Mouse (Mus musculus): ENCODE measurements at regions not wholly inside any gene's neighbourhood (a gene's known extent, or its start where the extent isn't known, plus 50 kb on each side); places are given as distances from the start of the nearest gene placed in this dataset.

GRCm38 (mm10) chr13:28810326-28811080 lies 143.0 kb downstream of the Sox4 start:
- Histone ChIP-seq H3K4me1 (peaks cover 70% of the 10 kb centered on the region), H3K4me3 (replicated peaks) (no peak overlapping the region)
- ATAC-seq (ENCODE audit: low FRiP score), result peak; percentile 45

GRCm38 (mm10) chr13:28805302-28805701 lies 148.2 kb downstream of the Sox4 start:
- ATAC-seq (ENCODE audit: low FRiP score), result no peak
- H3K36me3 ChIP-seq (replicated peaks), result no peaks in the 10 kb centered on the region
- no peak overlapping the region for H3K4me2 ChIP-seq
- no peaks in the 10 kb centered on the region for H3K9me3 ChIP-seq
- H3K27me3 ChIP-seq, result no peaks in the 10 kb centered on the region
- H3K4me3 ChIP-seq (replicated peaks), result no peak overlapping the region
- H3K4me1 ChIP-seq, result peaks cover 39% of the 10 kb centered on the region
- H3K9ac ChIP-seq, result no peak overlapping the region
- WGBS, result 68% methylated on average over 4 of the region's 4 CpGs
- H3K27ac ChIP-seq, result no peak overlapping the region

More at GRCm38 (mm10) chr13:28810326-28811080, 143.0 kb downstream of the Sox4 start:
- Histone ChIP-seq H3K27me3 (no peaks in the 10 kb centered on the region), H3K9ac (no peak overlapping the region), H3K27ac (peak overlapping the region; percentile 83), H3K4me2 (peak overlapping the region; percentile 29), H3K36me3 (replicated peaks) (no peaks in the 10 kb centered on the region), H3K9me3 (no peaks in the 10 kb centered on the region)
- 26% methylated on average over 6 of the region's 6 CpGs for WGBS

GRCm38 (mm10) chr13:28801210-28801954 lies 152.1 kb downstream of the Sox4 start:
- 41% methylated on average over 8 of the region's 8 CpGs for WGBS
- peak; percentile 44; the same call in 1 of the 2 replicates for ATAC-seq (ENCODE audit: low FRiP score)
- Histone ChIP-seq H3K27me3 (no peaks in the 10 kb centered on the region), H3K27ac (peak overlapping the region; percentile 70), H3K4me3 (replicated peaks) (no peak overlapping the region), H3K9ac (no peak overlapping the region), H3K36me3 (replicated peaks) (no peaks in the 10 kb centered on the region), H3K4me2 (no peak overlapping the region), H3K9me3 (no peaks in the 10 kb centered on the region), H3K4me1 (peaks cover 48% of the 10 kb centered on the region)

- H3K4me3 ChIP-seq (replicated peaks), result no peak overlapping the region
- no peaks in the 10 kb centered on the region for H3K27me3 ChIP-seq
- no peaks in the 10 kb centered on the region for H3K36me3 ChIP-seq (replicated peaks)
- peaks cover 49% of the 10 kb centered on the region for H3K4me1 ChIP-seq
- no peak overlapping the region for H3K27ac ChIP-seq
- 23% methylated on average over 1 of the region's 1 CpGs for WGBS
- no peak overlapping the region for H3K4me2 ChIP-seq
- H3K9ac ChIP-seq, result no peak overlapping the region
- ATAC-seq (ENCODE audit: low FRiP score), result no peak
- no peaks in the 10 kb centered on the region for H3K9me3 ChIP-seq
Measured at GRCm38 (mm10) chr13:28800676-28801075, 152.8 kb downstream of the Sox4 start.

- H3K4me3 ChIP-seq (replicated peaks), result no peak overlapping the region
- no peaks in the 10 kb centered on the region for H3K9me3 ChIP-seq
- 69% methylated on average over 1 of the region's 1 CpGs for WGBS
- H3K36me3 ChIP-seq (replicated peaks), result no peaks in the 10 kb centered on the region
- no peak for ATAC-seq (ENCODE audit: low FRiP score)
- no peaks in the 10 kb centered on the region for H3K27me3 ChIP-seq
- peaks cover 59% of the 10 kb centered on the region for H3K4me1 ChIP-seq
- H3K4me2 ChIP-seq, result no peak overlapping the region
- no peak overlapping the region for H3K27ac ChIP-seq
- no peak overlapping the region for H3K9ac ChIP-seq
Measured at GRCm38 (mm10) chr13:28799474-28799873, 154.0 kb downstream of the Sox4 start.

- Histone ChIP-seq H3K4me2 (no peak overlapping the region), H3K4me3 (replicated peaks) (no peak overlapping the region), H3K27ac (no peak overlapping the region), H3K4me1 (peaks cover 71% of the 10 kb centered on the region), H3K36me3 (replicated peaks) (no peaks in the 10 kb centered on the region), H3K9ac (no peak overlapping the region), H3K27me3 (no peaks in the 10 kb centered on the region), H3K9me3 (no peaks in the 10 kb centered on the region)
- WGBS, result 77% methylated on average over 8 of the region's 8 CpGs
- no peak for ATAC-seq (ENCODE audit: low FRiP score)
Measured at GRCm38 (mm10) chr13:28797617-28798475, 155.7 kb downstream of the Sox4 start.

DNA sequence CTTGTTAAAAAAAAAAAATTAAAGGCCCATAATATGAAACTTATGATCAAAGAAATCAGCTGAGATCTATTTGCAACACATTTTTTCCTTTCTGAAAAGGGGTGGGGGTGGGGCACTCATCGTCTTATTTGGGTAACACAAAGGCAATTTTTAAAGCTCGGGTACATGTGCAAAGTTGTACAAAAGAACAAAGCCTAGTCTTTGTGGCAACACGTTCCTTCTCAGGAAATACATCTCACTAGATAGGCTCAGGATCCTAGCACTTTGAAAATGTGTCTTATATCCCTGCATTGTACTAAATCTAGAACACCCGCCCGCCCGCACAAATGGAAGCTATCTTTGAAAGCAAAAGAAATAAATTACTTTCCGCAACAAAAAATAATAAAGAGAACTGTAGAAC lies 158.2 kb downstream of the Sox4 start:
- Histone ChIP-seq H3K4me3 (replicated peaks) (no peak overlapping the region), H3K27me3 (no peaks in the 10 kb centered on the region), H3K36me3 (replicated peaks) (no peaks in the 10 kb centered on the region), H3K4me2 (peak overlapping the region; percentile 25; the same call in 1 of the 2 replicates), H3K27ac (peak overlapping the region; percentile 75), H3K4me1 (peaks cover 82% of the 10 kb centered on the region), H3K9me3 (no peaks in the 10 kb centered on the region), H3K9ac (no peak overlapping the region)
- WGBS, result 26% methylated on average over 7 of the region's 7 CpGs
- ATAC-seq (ENCODE audit: low FRiP score), result no peak

DNA sequence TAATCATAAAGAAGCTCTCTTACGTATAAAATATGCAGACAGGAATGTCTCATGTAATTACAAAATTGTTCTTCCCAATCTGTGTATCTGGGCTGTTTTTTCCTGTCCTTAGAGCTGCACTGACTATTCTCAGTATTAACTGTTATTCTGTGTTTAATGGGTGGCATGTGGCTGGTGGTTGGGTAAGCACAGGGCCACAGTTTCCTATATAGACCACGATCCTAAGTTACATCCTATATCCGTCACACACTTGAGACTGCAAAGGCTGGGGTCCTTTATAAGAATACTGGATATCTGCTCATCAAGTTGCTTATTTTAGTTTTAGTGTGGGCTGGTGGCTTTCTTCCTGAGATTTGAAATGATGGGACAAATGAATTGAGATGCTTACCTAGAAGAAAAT lies 159.0 kb downstream of the Sox4 start:
- no peak for ATAC-seq (ENCODE audit: low FRiP score)
- H3K27me3 ChIP-seq, result no peaks in the 10 kb centered on the region
- H3K9ac ChIP-seq, result no peak overlapping the region
- no peaks in the 10 kb centered on the region for H3K36me3 ChIP-seq (replicated peaks)
- peaks cover 84% of the 10 kb centered on the region for H3K4me1 ChIP-seq
- no peak overlapping the region for H3K4me2 ChIP-seq
- 57% methylated on average over 3 of the region's 3 CpGs for WGBS
- H3K4me3 ChIP-seq (replicated peaks), result no peak overlapping the region
- H3K9me3 ChIP-seq, result no peaks in the 10 kb centered on the region
- H3K27ac ChIP-seq, result peak overlapping the region; percentile 65; the same call in 1 of the 2 replicates

- 12% methylated on average over 5 of the region's 5 CpGs for WGBS
- Histone ChIP-seq H3K27me3 (no peaks in the 10 kb centered on the region), H3K9me3 (no peaks in the 10 kb centered on the region), H3K4me2 (peak overlapping the region; percentile 26), H3K4me3 (replicated peaks) (no peak overlapping the region), H3K36me3 (replicated peaks) (no peaks in the 10 kb centered on the region), H3K27ac (peak overlapping the region; percentile 95), H3K9ac (peak overlapping the region; percentile 27; the same call in 1 of the 2 replicates), H3K4me1 (peaks cover 78% of the 10 kb centered on the region)
- peak; percentile 47; the same call in 1 of the 2 replicates for ATAC-seq (ENCODE audit: low FRiP score)
Measured at GRCm38 (mm10) chr13:28793166-28793935, 160.2 kb downstream of the Sox4 start.

- H3K36me3 ChIP-seq (replicated peaks), result no peaks in the 10 kb centered on the region
- 14% methylated on average over 12 of the region's 12 CpGs for WGBS
- peak; percentile 69 for ATAC-seq (ENCODE audit: low FRiP score)
- H3K4me2 ChIP-seq, result peak overlapping the region; percentile 26; the same call in 1 of the 2 replicates
- no peak overlapping the region for H3K9ac ChIP-seq
- no peak overlapping the region for H3K4me3 ChIP-seq (replicated peaks)
- H3K27ac ChIP-seq, result peak overlapping the region; percentile 95
- H3K9me3 ChIP-seq, result no peaks in the 10 kb centered on the region
- peaks cover 74% of the 10 kb centered on the region for H3K4me1 ChIP-seq
- no peaks in the 10 kb centered on the region for H3K27me3 ChIP-seq
Measured at GRCm38 (mm10) chr13:28792461-28793165, 160.9 kb downstream of the Sox4 start.

GRCm38 (mm10) chr13:28790381-28790780 lies 163.1 kb downstream of the Sox4 start:
- no peaks in the 10 kb centered on the region for H3K27me3 ChIP-seq
- no peak overlapping the region for H3K9ac ChIP-seq
- no peak overlapping the region for H3K4me2 ChIP-seq
- H3K4me3 ChIP-seq (replicated peaks), result no peak overlapping the region
- H3K9me3 ChIP-seq, result no peaks in the 10 kb centered on the region
- H3K36me3 ChIP-seq (replicated peaks), result no peaks in the 10 kb centered on the region
- peak overlapping the region; percentile 95 for H3K27ac ChIP-seq
- 5% methylated on average over 4 of the region's 4 CpGs for whole genome bisulfite sequencing
- peaks cover 73% of the 10 kb centered on the region for H3K4me1 ChIP-seq
- ATAC-seq (ENCODE audit: low FRiP score), result no peak
